Mouse (Mus musculus) megakaryocyte progenitor cell, adult 5-6 weeks (primary cell): ENCODE data around the gene Pak6. TPM values are rescaled to one million over a fixed set of nuclear protein-coding genes. Genes with fewer than 3 reads are reported as not detected.
A peak's percentile ranks its signal among the peaks of the same experiment; 100 is the strongest.

Experiments
- ATAC-seq: replicated peaks from 2 replicates; pipeline ENCODE4 v1.8.0; 2016; ENCODE audit warnings: mild to moderate bottlenecking, moderate TSS enrichment, inconsistent platforms; ENCODE audit not compliant: poor library complexity
- total RNA-seq, 2 experiments: library from RNA; stranded (forward) in 1 of 2; stranded (reverse) in 1 of 2; fragments of 157-497, 149-512 nt in 1 of 2; fragments of 200-1000 nt in 1 of 2; gene quantifications; 2 replicates each; pipeline versions ENCODE4 v1.2.3 to v1.2.4; 2015 to 2017

Gene Pak6
- total RNA-seq, 2 experiments from 2014 or later: 0.07 to 0.21 TPM

DNA sequence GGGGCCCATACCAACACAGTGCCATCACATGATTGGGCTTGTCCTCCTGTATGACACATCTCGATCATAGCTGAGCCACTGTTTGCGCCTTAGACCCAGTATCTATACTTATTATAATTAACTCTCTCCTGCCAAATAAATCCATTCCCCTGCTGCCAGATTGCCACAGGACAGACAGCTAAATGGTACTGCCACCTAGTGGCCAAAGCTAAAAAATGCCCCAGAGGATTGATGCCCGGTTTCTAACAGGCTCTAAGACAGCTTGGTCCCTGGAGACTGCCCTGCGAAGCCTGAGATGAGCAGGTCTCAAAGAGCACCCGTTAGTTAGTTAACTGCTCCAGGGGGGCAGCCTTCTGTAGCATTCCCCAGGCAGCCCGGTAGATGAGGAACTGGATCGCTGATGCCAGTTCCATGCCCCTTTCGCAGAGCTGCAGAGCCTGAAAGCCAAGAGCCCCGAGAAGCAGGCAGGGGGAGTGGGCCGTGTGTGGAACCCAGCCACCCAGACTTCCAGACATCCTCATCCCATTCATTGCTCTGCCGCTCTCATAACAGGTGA lies 32.7 kb downstream of the Pak6 start:
- ATAC-seq: peak; percentile 55

- ATAC-seq: peak; percentile 35
These were observed 33.6 kb downstream of the Pak6 start for GRCm38 (mm10) chr2:118696451-118697308.

DNA sequence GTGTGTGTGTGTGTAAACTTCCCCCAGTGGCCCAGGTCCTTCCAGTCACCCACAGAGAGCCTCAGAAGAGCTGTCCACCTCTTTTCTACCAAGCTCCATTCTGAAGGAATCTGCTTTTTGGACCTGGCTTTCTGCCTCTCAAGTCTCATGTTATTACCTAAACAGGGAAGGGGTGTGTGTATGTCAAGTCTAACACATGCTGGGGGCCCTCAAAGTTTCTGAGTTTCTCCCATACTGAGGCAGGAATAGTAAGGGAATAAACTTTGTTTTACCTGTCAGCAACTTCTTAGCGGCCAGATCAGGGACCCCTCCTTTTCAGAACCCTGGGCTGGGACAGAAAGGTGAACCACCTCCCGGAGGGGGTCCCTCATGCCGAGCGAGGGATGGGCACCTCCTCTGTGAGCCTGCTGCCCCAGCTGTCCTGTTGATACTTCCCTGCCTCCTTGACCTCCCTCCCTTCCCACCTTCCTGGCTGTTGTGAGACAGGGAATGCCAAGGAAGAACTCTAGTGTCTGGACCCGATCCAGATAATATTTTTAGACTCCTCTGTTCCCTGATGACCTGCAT lies 34.3 kb downstream of the Pak6 start:
- no peak for ATAC-seq

GRCm38 (mm10) chr2:118697955-118698354 lies 34.9 kb downstream of the Pak6 start:
- ATAC-seq: no peak

- ATAC-seq: peak; percentile 78
These were observed 37.3 kb downstream of the Pak6 start for GRCm38 (mm10) chr2:118700179-118701062.

GRCm38 (mm10) chr2:118701161-118701560 lies 38.1 kb downstream of the Pak6 start:
- ATAC-seq: no peak

- no peak for ATAC-seq
These were observed 39.1 kb downstream of the Pak6 start for GRCm38 (mm10) chr2:118701971-118702882.

- peak; percentile 3; the same call in 1 of the 2 replicates for ATAC-seq
These were observed 40.0 kb downstream of the Pak6 start for GRCm38 (mm10) chr2:118702883-118703761.

- no peak for ATAC-seq
These were observed 41.0 kb downstream of the Pak6 start, which contains the start of gene Ankrd63 for GRCm38 (mm10) chr2:118703913-118704730. Gene Ankrd63 (minus strand): TSS chr2:118703963.

- peak; percentile 28 for ATAC-seq
These were observed 43.3 kb downstream of the Pak6 start for GRCm38 (mm10) chr2:118706436-118706835.

- ATAC-seq: no peak
These were observed 45.4 kb downstream of the Pak6 start for GRCm38 (mm10) chr2:118708472-118708871.

- peak; percentile 54 for ATAC-seq
These were observed 46.6 kb downstream of the Pak6 start for GRCm38 (mm10) chr2:118709655-118710221.

- ATAC-seq: peak; percentile 45
These were observed 48.0 kb downstream of the Pak6 start for GRCm38 (mm10) chr2:118711038-118711494.

- ATAC-seq: no peak
These were observed 50.5 kb downstream of the Pak6 start for GRCm38 (mm10) chr2:118713631-118714030.

GRCm38 (mm10) chr2:118714230-118714629 lies 51.1 kb downstream of the Pak6 start:
- ATAC-seq: no peak

DNA sequence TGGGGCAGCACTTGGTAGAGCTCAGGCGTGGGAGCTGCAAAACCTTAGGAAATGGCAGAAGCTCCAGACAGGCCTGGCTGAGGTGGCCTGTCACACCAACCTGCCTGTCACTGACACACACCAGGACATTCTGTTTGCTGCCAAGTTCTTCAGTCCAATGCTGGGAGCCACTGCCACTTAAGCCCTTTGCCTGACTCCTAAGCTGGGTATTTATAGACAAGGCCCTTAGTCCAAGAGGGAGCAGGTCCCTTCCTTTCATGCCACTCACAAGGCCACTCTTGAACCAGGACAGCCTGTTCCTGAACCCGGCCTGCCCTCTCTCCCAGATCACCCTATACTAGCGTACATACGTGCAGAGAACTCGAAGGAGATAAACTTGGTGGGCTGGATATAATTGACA lies 53.6 kb downstream of the Pak6 start:
- no peak for ATAC-seq

- ATAC-seq: peak; percentile 55
These were observed 60.8 kb downstream of the Pak6 start for GRCm38 (mm10) chr2:118723693-118724486.
